Mouse (Mus musculus) CH12.LX (cell line): ENCODE results near the gene Cops4. TPM values are rescaled to one million over a fixed set of nuclear protein-coding genes. Genes with fewer than 3 reads are reported as not detected.

Source experiments
- DNase-seq: peaks from one replicate; pipeline ENCODE4 v3.0.0-alpha.2; 2013; ENCODE audit errors: extremely low read depth
- H3K27ac ChIP-seq: 2 replicates; pipeline ENCODE4 v1.5.1; 2012; ENCODE audit warnings: low read depth, mild to moderate bottlenecking, control low read depth, moderate library complexity; ENCODE audit not compliant: insufficient read depth
- H3K27me3 ChIP-seq: replicated peaks from 2 replicates; pipeline ENCODE3; 2012; ENCODE audit warnings: inconsistent platforms
- H3K36me3 ChIP-seq, 2 experiments: replicated peaks in 1 of 2; 2 replicates each; pipeline versions ENCODE3 to v1.6.1; 2012; ENCODE audit warnings: inconsistent platforms in 1 of 2, low read length in 1 of 2, mild to moderate bottlenecking in 1 of 2, mixed read lengths in 1 of 2, moderate library complexity in 1 of 2; ENCODE audit not compliant: control insufficient read depth in 1 of 2, insufficient read depth in 1 of 2
- H3K4me1 ChIP-seq, 2 experiments: 2 replicates each; pipeline ENCODE4 v1.6.1; 2012; ENCODE audit warnings: inconsistent platforms in 1 of 2, moderate library complexity in 1 of 2; ENCODE audit not compliant: insufficient read depth in 2 of 2, control insufficient read depth in 1 of 2
- H3K4me2 ChIP-seq: 2 replicates; pipeline ENCODE4 v1.6.1; 2012; ENCODE audit warnings: low read depth, mild to moderate bottlenecking, control low read depth; ENCODE audit not compliant: poor library complexity, insufficient read depth, severe bottlenecking
- H3K4me3 ChIP-seq, 3 experiments: fragments of 150-350 bp in 1 of 3; sonication (generic) in 1 of 3; replicated peaks in 1 of 3; 2 replicates each; pipeline versions ENCODE3 to v1.5.1; 2011 to 2012; ENCODE audit warnings: low read depth in 2 of 3, low read length in 2 of 3, mild to moderate bottlenecking in 2 of 3, moderate library complexity in 2 of 3, control low read depth in 1 of 3, improper control_type of control experiment in 1 of 3, inconsistent platforms in 1 of 3, mixed read lengths in 1 of 3; ENCODE audit not compliant: poor library complexity in 1 of 3
- H3K79me2 ChIP-seq: replicated peaks from 2 replicates; pipeline ENCODE4 v1.6.1; 2012; ENCODE audit warnings: mild to moderate bottlenecking, moderate library complexity; ENCODE audit not compliant: control insufficient read depth, poor library complexity, insufficient read depth, severe bottlenecking; ENCODE audit errors: extremely low read depth
- H3K9ac ChIP-seq: 2 replicates; pipeline ENCODE4 v1.6.1; 2012; ENCODE audit warnings: low read depth, mild to moderate bottlenecking, control low read depth, moderate library complexity; ENCODE audit not compliant: insufficient read depth
- H3K9me3 ChIP-seq: replicated peaks from 2 replicates; pipeline ENCODE3; 2012; ENCODE audit warnings: low read length, inconsistent platforms, mixed read lengths
- BHLHE40 ChIP-seq: IDR thresholded peaks from 2 replicates; pipeline ENCODE4 v1.6.1; 2011; ENCODE audit warnings: mild to moderate bottlenecking, low read depth, low read length, improper control_type of control experiment
- CHD1 ChIP-seq: IDR thresholded peaks from 2 replicates; pipeline ENCODE4 v1.6.1; 2012; ENCODE audit warnings: low read depth, low read length, improper control_type of control experiment, inconsistent platforms
- CHD2 ChIP-seq: IDR thresholded peaks from 2 replicates; pipeline ENCODE4 v1.6.1; 2011; ENCODE audit warnings: low read length, improper control_type of control experiment
- CTCF ChIP-seq, 2 experiments: IDR thresholded peaks in 1 of 2; conservative IDR thresholded peaks in 1 of 2; 2 replicates each; pipeline ENCODE4 v1.5.1; 2011 to 2012; ENCODE audit warnings: low read depth in 2 of 2, low read length in 2 of 2, improper control_type of control experiment in 1 of 2, inconsistent platforms in 1 of 2, mild to moderate bottlenecking in 1 of 2, moderate library complexity in 1 of 2
- E2F4 ChIP-seq: IDR thresholded peaks from 2 replicates; pipeline ENCODE4 v1.6.1; 2011; ENCODE audit warnings: low read depth, low read length, improper control_type of control experiment; ENCODE audit not compliant: insufficient replicate concordance
- ELF1 ChIP-seq: IDR thresholded peaks from 2 replicates; pipeline ENCODE4 v1.6.1; 2014; ENCODE audit warnings: low read depth, mild to moderate bottlenecking, inconsistent platforms, low read length, improper control_type of control experiment
- EP300 ChIP-seq: IDR thresholded peaks from 2 replicates; pipeline ENCODE4 v1.6.1; 2011; ENCODE audit warnings: low read length, improper control_type of control experiment
- ETS1 ChIP-seq: conservative IDR thresholded peaks from 2 replicates; pipeline ENCODE4 v1.6.1; 2012; ENCODE audit warnings: low read depth, mild to moderate bottlenecking, inconsistent platforms, low read length, improper control_type of control experiment, moderate library complexity
- GABPA ChIP-seq: IDR thresholded peaks from 2 replicates; pipeline ENCODE4 v1.6.1; 2012; ENCODE audit warnings: low read depth, low read length, improper control_type of control experiment, inconsistent platforms; ENCODE audit not compliant: insufficient replicate concordance
- HCFC1 ChIP-seq: IDR thresholded peaks from 2 replicates; pipeline ENCODE4 v1.6.1; 2012; ENCODE audit warnings: low read depth, mild to moderate bottlenecking, inconsistent platforms, low read length, improper control_type of control experiment
- IRF4 ChIP-seq: IDR thresholded peaks from 2 replicates; pipeline ENCODE4 v1.6.1; 2014; ENCODE audit warnings: low read depth, mild to moderate bottlenecking, inconsistent platforms, low read length, improper control_type of control experiment
- JUN ChIP-seq: IDR thresholded peaks from 2 replicates; pipeline ENCODE4 v1.6.1; 2011; ENCODE audit warnings: low read depth, mild to moderate bottlenecking, low read length, improper control_type of control experiment, moderate library complexity; ENCODE audit not compliant: insufficient read depth
- JUND ChIP-seq: conservative IDR thresholded peaks from 2 replicates; pipeline ENCODE4 v1.6.1; 2011; ENCODE audit warnings: low read depth, low read length, improper control_type of control experiment
- KAT2A ChIP-seq: IDR thresholded peaks from 2 replicates; pipeline ENCODE4 v1.6.1; 2012; ENCODE audit warnings: low read length, improper control_type of control experiment, inconsistent platforms; ENCODE audit not compliant: insufficient replicate concordance
- MAFK ChIP-seq: IDR thresholded peaks from 2 replicates; pipeline ENCODE4 v1.6.1; 2011; ENCODE audit warnings: low read length, improper control_type of control experiment; ENCODE audit not compliant: insufficient replicate concordance
- MAX ChIP-seq: IDR thresholded peaks from 2 replicates; pipeline ENCODE4 v1.6.1; 2011; ENCODE audit warnings: low read length, improper control_type of control experiment
- MAZ ChIP-seq: IDR thresholded peaks from 2 replicates; pipeline ENCODE4 v1.6.1; 2012; ENCODE audit warnings: low read depth, mild to moderate bottlenecking, inconsistent platforms, low read length, improper control_type of control experiment, moderate library complexity
- MEF2A ChIP-seq: IDR thresholded peaks from 2 replicates; pipeline ENCODE4 v1.6.1; 2014; ENCODE audit warnings: low read depth, mild to moderate bottlenecking, inconsistent platforms, low read length, improper control_type of control experiment, borderline replicate concordance
- MXI1 ChIP-seq: IDR thresholded peaks from 2 replicates; pipeline ENCODE4 v1.6.1; 2011; ENCODE audit warnings: mild to moderate bottlenecking, low read depth, low read length, improper control_type of control experiment
- MYC ChIP-seq: IDR thresholded peaks from 2 replicates; pipeline ENCODE4 v1.6.1; 2011; ENCODE audit warnings: low read depth, mild to moderate bottlenecking, improper control_type of control experiment, low read length
- NELFE ChIP-seq: IDR thresholded peaks from 2 replicates; pipeline ENCODE4 v1.6.1; 2011; ENCODE audit warnings: low read depth, low read length, improper control_type of control experiment
- NRF1 ChIP-seq: IDR thresholded peaks from 2 replicates; pipeline ENCODE4 v1.6.1; 2014; ENCODE audit warnings: low read depth, mild to moderate bottlenecking, inconsistent platforms, low read length, improper control_type of control experiment, moderate library complexity
- PAX5 ChIP-seq: IDR thresholded peaks from 2 replicates; pipeline ENCODE4 v1.6.1; 2012; ENCODE audit warnings: low read length, inconsistent platforms, mixed read lengths
- POLR2A ChIP-seq: IDR thresholded peaks from 2 replicates; pipeline ENCODE4 v1.6.1; 2011; ENCODE audit warnings: low read depth, mild to moderate bottlenecking, improper control_type of control experiment, low read length
- POLR2AphosphoS2 ChIP-seq: IDR thresholded peaks from 2 replicates; pipeline ENCODE4 v1.6.1; 2011; ENCODE audit warnings: low read depth, low read length, improper control_type of control experiment
- RAD21 ChIP-seq: IDR thresholded peaks from 2 replicates; pipeline ENCODE4 v1.6.1; 2011; ENCODE audit warnings: low read depth, mild to moderate bottlenecking, low read length, improper control_type of control experiment, moderate library complexity
- RCOR1 ChIP-seq: conservative IDR thresholded peaks from 2 replicates; pipeline ENCODE4 v1.6.1; 2012; ENCODE audit warnings: low read depth, mild to moderate bottlenecking, inconsistent platforms, low read length, improper control_type of control experiment
- SIN3A ChIP-seq: IDR thresholded peaks from 2 replicates; pipeline ENCODE4 v1.6.1; 2012; ENCODE audit warnings: low read length, improper control_type of control experiment, inconsistent platforms
- SMC3 ChIP-seq: IDR thresholded peaks from 2 replicates; pipeline ENCODE4 v1.6.1; 2011; ENCODE audit warnings: low read depth, low read length, improper control_type of control experiment
- TBP ChIP-seq: conservative IDR thresholded peaks from 2 replicates; pipeline ENCODE4 v1.6.1; 2011; ENCODE audit warnings: low read depth, low read length, improper control_type of control experiment
- TCF12 ChIP-seq: IDR thresholded peaks from 2 replicates; pipeline ENCODE4 v1.6.1; 2014; ENCODE audit warnings: low read depth, mild to moderate bottlenecking, inconsistent platforms, low read length, improper control_type of control experiment
- UBTF ChIP-seq: IDR thresholded peaks from 2 replicates; pipeline ENCODE4 v1.6.1; 2012; ENCODE audit warnings: low read depth, mild to moderate bottlenecking, inconsistent platforms, low read length, improper control_type of control experiment, moderate library complexity
- USF1 ChIP-seq: IDR thresholded peaks from 2 replicates; pipeline ENCODE4 v1.6.1; 2014; ENCODE audit warnings: low read depth, mild to moderate bottlenecking, inconsistent platforms, low read length, improper control_type of control experiment
- USF2 ChIP-seq: conservative IDR thresholded peaks from 2 replicates; pipeline ENCODE4 v1.6.1; 2011; ENCODE audit warnings: low read depth, low read length, improper control_type of control experiment
- ZC3H11A ChIP-seq: IDR thresholded peaks from 2 replicates; pipeline ENCODE4 v1.6.1; 2012; ENCODE audit warnings: low read depth, mild to moderate bottlenecking, inconsistent platforms, low read length, improper control_type of control experiment
- ZKSCAN1 ChIP-seq: IDR thresholded peaks from 2 replicates; pipeline ENCODE4 v1.6.1; 2012; ENCODE audit warnings: low read depth, inconsistent platforms, low read length, improper control_type of control experiment, borderline replicate concordance
- ZMIZ1 ChIP-seq: IDR thresholded peaks from 2 replicates; pipeline ENCODE4 v1.6.1; 2012; ENCODE audit warnings: low read depth, mild to moderate bottlenecking, inconsistent platforms, low read length, improper control_type of control experiment
- ZNF384 ChIP-seq: IDR thresholded peaks from 2 replicates; pipeline ENCODE4 v1.6.1; 2012; ENCODE audit warnings: low read depth, low read length, improper control_type of control experiment, inconsistent platforms
- dilution Hi-C: fragments of 300-500 bp; cut with MboI; formaldehyde crosslinking; loops from 2 replicates; pipeline ENCODE4 v1.14.3; 2020; ENCODE audit warnings: low sequenced_read_pairs; ENCODE audit not compliant: extremely low pct_unique_long_range_greater_than_20kb, extremely low pct_ligation_motif_present
- in situ Hi-C: fragments of 300-500 bp; cut with MboI; formaldehyde crosslinking; loops from 3 replicates; pipeline ENCODE4 v1.14.3; 2019; ENCODE audit warnings: low sequenced_read_pairs, low pct_ligation_motif_present, low pct_unique_long_range_greater_than_20kb, mixed read lengths
- polyA plus RNA-seq: library from polyadenylated mRNA; unstranded; fragments of >175 nt; gene quantifications from 2 replicates; pipeline ENCODE4 v1.2.1, GENCODE M21; 2012; ENCODE audit warnings: low read depth; ENCODE audit not compliant: insufficient read length
- total RNA-seq, 2 experiments: library from RNA; depleted of rRNA; stranded (reverse); fragments of 300-350 nt in 1 of 2; fragments of >200 nt in 1 of 2; gene quantifications; 2 replicates each; pipeline ENCODE4 v1.2.3; 2012 to 2014

Gene Cops4
- total and polyA plus RNA-seq, 3 experiments = 122 to 264 (median 133) TPM

- dilution Hi-C loops = no loop called here
- H3K9me3 ChIP-seq = no peaks in the 10 kb centered on the region
- TF ChIP-seq CHD2 = no peak
- no peak for TF ChIP-seq NRF1
- peak; percentile 50; the same call in 1 of the 2 replicates for TF ChIP-seq CHD1
- peak; percentile 66 for TF ChIP-seq SIN3A
- 0 out of 2 replicates have a peak, but pooled peaks have one; percentile 49 for TF ChIP-seq ZMIZ1
- TF ChIP-seq JUN = no peak
- TF ChIP-seq ZKSCAN1 = no peak
- no peak for TF ChIP-seq RCOR1
- no peak for TF ChIP-seq ELF1
- TF ChIP-seq ZC3H11A = no peak
- TF ChIP-seq SMC3 = no peak; the same call in 1 of the 2 replicates
- TF ChIP-seq EP300 = peak; percentile 56
- no peak for TF ChIP-seq PAX5
- TF ChIP-seq BHLHE40 = peak; percentile 58; the same call in 1 of the 2 replicates
- no peak for TF ChIP-seq JUND
- peak; percentile 49 for TF ChIP-seq MYC
- no peak for TF ChIP-seq MAFK
- TF ChIP-seq MAZ = 0 out of 2 replicates have a peak, but pooled peaks have one; percentile 9
- TF ChIP-seq KAT2A = 0 out of 2 replicates have a peak, but pooled peaks have one; percentile 44
- TF ChIP-seq RAD21 = no peak; the same call in none of the 2 replicates
- peak; percentile 74 for TF ChIP-seq IRF4
- peak; percentile 58; the same call in 1 of the 2 replicates for TF ChIP-seq ETS1
- TF ChIP-seq ZNF384 = peak; percentile 92
- no peak for TF ChIP-seq CTCF (conservative IDR thresholded peaks at IDR 0.05 in 1 of 2, IDR thresholded peaks at IDR 0.05 in 1 of 2; ENCODE audit: low read depth in 2 of 2, low read length in 2 of 2)
- peak; percentile 57; the same call in 1 of the 2 replicates for TF ChIP-seq MAX
- TF ChIP-seq NELFE = peak; percentile 42; the same call in 1 of the 2 replicates
- peak; percentile 33; the same call in 1 of the 2 replicates for TF ChIP-seq HCFC1
- peak; percentile 60 for TF ChIP-seq USF1
- TF ChIP-seq MXI1 = peak; percentile 60; the same call in 1 of the 2 replicates
- no peak for TF ChIP-seq E2F4
- peak; percentile 47 for TF ChIP-seq POLR2A
- TF ChIP-seq POLR2AphosphoS2 = no peak
- peak; percentile 36; the same call in 1 of the 2 replicates for TF ChIP-seq TCF12
- TF ChIP-seq TBP = peak; percentile 45; the same call in 1 of the 2 replicates
- TF ChIP-seq USF2 = peak; percentile 56
- TF ChIP-seq GABPA = no peak
- TF ChIP-seq MEF2A = peak; percentile 33; the same call in 1 of the 2 replicates
- TF ChIP-seq UBTF = no peak
- TF ChIP-seq, all 38 proteins: peak for 21
- peaks cover 26 to 78% of the 10 kb centered on the region in 2 experiments for H3K4me1 ChIP-seq
- no peaks in the 10 kb centered on the region for H3K36me3 ChIP-seq
- H3K9ac ChIP-seq = peak overlapping the region; percentile 30
- H3K4me2 ChIP-seq = peak overlapping the region; percentile 95
- no peaks in the 10 kb centered on the region for H3K79me2 ChIP-seq
- DNase-seq = peak; percentile 74
- in situ Hi-C loops = no loop called here
- H3K27me3 ChIP-seq = no peaks in the 10 kb centered on the region
- peak overlapping the region; percentile 84 for H3K27ac ChIP-seq
- H3K4me3 ChIP-seq = peak overlapping the region in 1 of 3 experiments; percentile 29
Observed at GRCm38 (mm10) chr5:100581622-100582434, 63.7 kb downstream of the Cops4 start.
